Comparison of ENCODE assay signal across 7 mouse cellular contexts in genomic region chr13:33004414-33005105, GRCm38 (mm10). TPM values are rescaled to one million over a fixed set of nuclear protein-coding genes. Genes with fewer than 3 reads are reported as not detected.
DNase-seq lines count a peak whose midpoint lies in the region; ATAC-seq lines count a peak whose summit lies in the region.

No protein-coding gene starts in this region.

- intact Hi-C loops in left cerebral cortex, postnatal 36 days (cut with DNase I): loop anchor here (5.0 kb wide), 1 partner anchor 68 kb away; no protein-coding TSS in a partner anchor

- 11% methylated on average over 12 of the region's 12 CpGs for WGBS in intestine, embryonic 16.5 days
- WGBS in midbrain, embryonic 11.5 days: 20% methylated on average over 12 of the region's 12 CpGs

- H3K9ac ChIP-seq in intestine, embryonic 16.5 days (ENCODE audit: low read depth, low read length): peak overlapping the region; percentile 63
- H3K9ac ChIP-seq in midbrain, embryonic 11.5 days (ENCODE audit: low read length): peak overlapping the region; percentile 44

- peak; percentile 81 to 84 for DNase-seq in adrenal gland, adult 18-20 months (ENCODE audit: low spot score in 2 of 2)
- peak; percentile 42 for DNase-seq in embryo, embryonic 11.5 days (ENCODE audit: low read depth, low spot score)
- peak; percentile 54 to 79 for DNase-seq in gastrocnemius, postnatal 4 days (ENCODE audit: low spot score in 2 of 2)
- DNase-seq in left cerebral cortex, postnatal 36 days (ENCODE audit: low spot score in 2 of 2): peak; percentile 73 to 79
- peak; percentile 88 for DNase-seq in midbrain, embryonic 11.5 days (ENCODE audit: low spot score, missing footprints)
- DNase-seq in skeletal muscle tissue, adult 2 months (ENCODE audit: low read depth, low spot score): peak; percentile 84

- no peaks in the 10 kb centered on the region for H3K36me3 ChIP-seq in intestine, embryonic 16.5 days (ENCODE audit: control insufficient read depth, insufficient read depth, low read length)
- H3K36me3 ChIP-seq in midbrain, embryonic 11.5 days (ENCODE audit: control insufficient read depth, insufficient read depth, low read length): no peaks in the 10 kb centered on the region

- H3K27me3 ChIP-seq in intestine, embryonic 16.5 days (replicated peaks; ENCODE audit: control insufficient read depth, insufficient read depth, low read length): no peaks in the 10 kb centered on the region
- no peaks in the 10 kb centered on the region for H3K27me3 ChIP-seq in midbrain, embryonic 11.5 days (ENCODE audit: control insufficient read depth, insufficient read depth, low read length)

- peak; percentile 95 for ATAC-seq in intestine, embryonic 16.5 days
- ATAC-seq in midbrain, embryonic 11.5 days (ENCODE audit: low FRiP score): peak; percentile 82

- peaks cover 8% of the 10 kb centered on the region for H3K4me1 ChIP-seq in intestine, embryonic 16.5 days (ENCODE audit: control insufficient read depth, insufficient read depth, low read length)
- 0 out of 2 replicates have a peak, but pooled peaks cover 3% of the 10 kb centered on the region for H3K4me1 ChIP-seq in midbrain, embryonic 11.5 days (ENCODE audit: control insufficient read depth, insufficient read depth, low read length)

- peak overlapping the region; percentile 48 for H3K4me3 ChIP-seq in intestine, embryonic 16.5 days (ENCODE audit: low read length)
- no peak overlapping the region; the same call in 1 of the 2 replicates for H3K4me3 ChIP-seq in midbrain, embryonic 11.5 days (ENCODE audit: low read depth, low read length)

- peak overlapping the region; percentile 88 for H3K27ac ChIP-seq in intestine, embryonic 16.5 days (ENCODE audit: low read length)
- H3K27ac ChIP-seq in midbrain, embryonic 11.5 days (ENCODE audit: low read depth, low read length): no peak overlapping the region

- H3K4me2 ChIP-seq in intestine, embryonic 16.5 days (ENCODE audit: low read depth, low read length): peak overlapping the region; percentile 74
- peak overlapping the region; percentile 36 for H3K4me2 ChIP-seq in midbrain, embryonic 11.5 days

- H3K9me3 ChIP-seq in intestine, embryonic 16.5 days (ENCODE audit: control insufficient read depth, low read length): no peaks in the 10 kb centered on the region
- H3K9me3 ChIP-seq in midbrain, embryonic 11.5 days (ENCODE audit: control insufficient read depth, low read length): no peaks in the 10 kb centered on the region

RNA-seq across cellular contexts. Expression of gene Serpinb9, which starts 1.5 kb away (rescaled TPM):
- 10 to 100 TPM; 18.6 to 19.3 TPM for total RNA-seq in adrenal gland, adult 18-20 months (2021)
- total RNA-seq in gastrocnemius, postnatal 4 days (2021): 1 to 10 TPM; 3.4 to 4.1 TPM
- polyA plus RNA-seq in intestine, embryonic 16.5 days (2015; fragmentation: Nextera tagmentation; extraction: Ambion mirVana): 7.3 and 7.4 TPM in 2 replicates
- total RNA-seq in left cerebral cortex, postnatal 36 days (2021): 1 to 10 TPM; 4.3 to 4.6 TPM
- 0.63 and 1.2 TPM in 2 replicates for polyA plus RNA-seq in midbrain, embryonic 11.5 days (2014; fragmentation: Nextera tagmentation; extraction: Ambion mirVana)

RNA-seq across cellular contexts. Expression of gene Serpinb9b, which starts 22.7 kb away (rescaled TPM):
- total RNA-seq in adrenal gland, adult 18-20 months (2021): under 1 TPM in 1 of 2 experiments, not detected in 1; 0.10 TPM
- total RNA-seq in gastrocnemius, postnatal 4 days (2021): under 1 TPM; 0.17 to 0.26 TPM
- polyA plus RNA-seq in intestine, embryonic 16.5 days (2015; fragmentation: Nextera tagmentation; extraction: Ambion mirVana): 0.16 and 0.32 TPM in 2 replicates
- not detected for total RNA-seq in left cerebral cortex, postnatal 36 days (2021)
- polyA plus RNA-seq in midbrain, embryonic 11.5 days (2014; fragmentation: Nextera tagmentation; extraction: Ambion mirVana): 0.12 TPM in 1 of 2 replicates, not detected in the other

RNA-seq across cellular contexts. Expression of gene Serpinb6b, which starts 39.6 kb away (rescaled TPM):
- 10 to 100 TPM in 1 of 2 experiments, 1 to 10 TPM in 1; 9.1 to 23.9 TPM for total RNA-seq in adrenal gland, adult 18-20 months (2021)
- 1 to 10 TPM; 2.1 to 2.4 TPM for total RNA-seq in gastrocnemius, postnatal 4 days (2021)
- 3.7 TPM in 2 replicates for polyA plus RNA-seq in intestine, embryonic 16.5 days (2015; fragmentation: Nextera tagmentation; extraction: Ambion mirVana)
- 1 to 10 TPM; 1.7 to 3.2 TPM for total RNA-seq in left cerebral cortex, postnatal 36 days (2021)
- polyA plus RNA-seq in midbrain, embryonic 11.5 days (2014; fragmentation: Nextera tagmentation; extraction: Ambion mirVana): 0.55 and 0.83 TPM in 2 replicates
